Mouse (Mus musculus) olfactory bulb, adult 2 months (tissue): ENCODE measurements around the gene Gm47995.

Experiments
- CTCF ChIP-seq: fragments of 200-500 bp; IDR thresholded peaks from 2 replicates; pipeline ENCODE4 v1.5.1; 2012; ENCODE audit warnings: low read depth, mild to moderate bottlenecking, low read length, moderate library complexity; ENCODE audit not compliant: insufficient read depth
- POLR2A ChIP-seq: fragments of 200-500 bp; IDR thresholded peaks from 2 replicates; pipeline ENCODE4 v1.6.1; 2012; ENCODE audit warnings: mild to moderate bottlenecking, low read depth, low read length, moderate library complexity; ENCODE audit not compliant: insufficient read depth

- TF ChIP-seq CTCF (no peak), POLR2A (no peak)
These were observed 45.8 kb downstream of the Gm47995 start for GRCm38 (mm10) chr1:151244013-151244412.
